Mouse (Mus musculus) heart, embryonic 14.5 days (tissue): ENCODE measurements around the gene Esd. TPM values are rescaled to one million over a fixed set of nuclear protein-coding genes. Genes with fewer than 3 reads are reported as not detected.

ENCODE experiments used
- ATAC-seq: fragments of 200-750 bp; cut with Nextera tagmentation; 2 replicates; pipeline ENCODE4 v1.8.0; 2017; ENCODE audit warnings: low read depth, moderate TSS enrichment; ENCODE audit not compliant: insufficient number of reproducible peaks, insufficient read depth, low FRiP score
- H3K27ac ChIP-seq, 2 experiments: fragments of 200-500 bp in 1 of 2; fragments of 300-500 bp in 1 of 2; sonication (generic) in 1 of 2; replicated peaks in 1 of 2; 2 replicates each; pipeline ENCODE4 v1.5.1; 2012 to 2014; ENCODE audit warnings: low read depth in 2 of 2, low read length in 2 of 2, control low read depth in 1 of 2, mild to moderate bottlenecking in 1 of 2, mixed read lengths in 1 of 2; ENCODE audit not compliant: control insufficient read depth in 1 of 2, insufficient read depth in 1 of 2
- H3K27me3 ChIP-seq: fragments of 300-500 bp; sonication (generic); 2 replicates; pipeline ENCODE4 v1.6.1; 2014; ENCODE audit warnings: mild to moderate bottlenecking, low read length, control low read depth; ENCODE audit not compliant: control insufficient read depth, insufficient read depth
- H3K36me3 ChIP-seq: fragments of 300-500 bp; sonication (generic); 2 replicates; pipeline ENCODE4 v1.6.1; 2014; ENCODE audit warnings: mild to moderate bottlenecking, control low read depth, low read length, mixed read lengths; ENCODE audit not compliant: control insufficient read depth, insufficient read depth
- H3K4me1 ChIP-seq, 2 experiments: fragments of 200-500 bp in 1 of 2; fragments of 300-500 bp in 1 of 2; sonication (generic) in 1 of 2; 2 replicates each; pipeline ENCODE4 v1.6.1; 2012 to 2014; ENCODE audit warnings: low read length in 2 of 2, control low read depth in 1 of 2, mixed read lengths in 1 of 2; ENCODE audit not compliant: control insufficient read depth in 2 of 2, insufficient read depth in 2 of 2
- H3K4me2 ChIP-seq: fragments of 300-500 bp; sonication (generic); 2 replicates; pipeline ENCODE4 v1.6.1; 2014; ENCODE audit warnings: mild to moderate bottlenecking, low read length
- H3K4me3 ChIP-seq, 2 experiments: fragments of 200-500 bp in 1 of 2; fragments of 300-500 bp in 1 of 2; sonication (generic) in 1 of 2; 2 replicates each; pipeline ENCODE4 v1.5.1; 2012 to 2014; ENCODE audit warnings: low read length in 2 of 2, mild to moderate bottlenecking in 2 of 2, control low read depth in 1 of 2, low read depth in 1 of 2, moderate library complexity in 1 of 2; ENCODE audit not compliant: control insufficient read depth in 1 of 2, insufficient read depth in 1 of 2
- H3K9ac ChIP-seq: fragments of 300-500 bp; sonication (generic); 2 replicates; pipeline ENCODE4 v1.6.1; 2014; ENCODE audit warnings: mild to moderate bottlenecking, low read length
- H3K9me3 ChIP-seq: fragments of 300-500 bp; sonication (generic); 2 replicates; pipeline ENCODE4 v1.6.1; 2016; ENCODE audit warnings: low read length, control low read depth; ENCODE audit not compliant: control insufficient read depth
- WGBS: fragments of 180-500 bp; shearing (Covaris S2); extraction: QIAGEN DNeasy Blood & Tissue Kit; methylation state at CpG from one replicate; pipeline ENCODE4 v1.1.7; 2014; 5-methylcytosine and 5-hydroxymethylcytosine counted together
- polyA plus RNA-seq: library from polyadenylated mRNA; unstranded; fragments of >200 nt; fragmentation: Nextera tagmentation; extraction: Ambion mirVana; gene quantifications from 2 replicates; pipeline ENCODE4 v1.2.1, GENCODE M21; 2014

The Esd gene
- polyA plus RNA-seq, 1 experiment from 2014 or later: 290 TPM

DNA sequence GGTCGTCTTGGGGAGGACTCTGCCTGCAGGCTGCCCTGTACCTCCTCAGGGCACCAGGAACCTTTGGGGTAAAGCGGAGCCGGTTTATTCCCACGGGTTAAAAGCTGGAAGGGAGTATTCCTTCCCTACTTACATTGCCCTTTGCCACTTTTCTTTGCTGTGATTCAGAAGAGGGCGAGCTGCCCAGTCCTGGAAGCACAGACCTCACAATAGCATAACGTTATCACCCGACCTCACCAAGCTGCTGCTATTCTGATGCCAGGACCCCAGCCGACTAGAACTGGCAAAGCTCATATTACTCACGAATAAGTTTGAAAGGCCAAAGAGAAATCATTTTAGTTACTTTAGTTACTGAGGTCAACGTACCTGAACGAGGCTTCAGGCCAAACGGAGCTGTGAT lies 62.8 kb downstream of the Esd start:
- no peak for ATAC-seq
- Histone ChIP-seq H3K4me3 (no peak overlapping the region), H3K4me1 (no peaks in the 10 kb centered on the region; a peak in 1 of 4 replicates), H3K27ac (no peak overlapping the region), H3K9me3 (no peaks in the 10 kb centered on the region), H3K9ac (no peak overlapping the region), H3K36me3 (peaks cover 55% of the 10 kb centered on the region), H3K4me2 (no peak overlapping the region), H3K27me3 (no peaks in the 10 kb centered on the region)
- WGBS: 66% methylated on average over 12 of the region's 12 CpGs

DNA sequence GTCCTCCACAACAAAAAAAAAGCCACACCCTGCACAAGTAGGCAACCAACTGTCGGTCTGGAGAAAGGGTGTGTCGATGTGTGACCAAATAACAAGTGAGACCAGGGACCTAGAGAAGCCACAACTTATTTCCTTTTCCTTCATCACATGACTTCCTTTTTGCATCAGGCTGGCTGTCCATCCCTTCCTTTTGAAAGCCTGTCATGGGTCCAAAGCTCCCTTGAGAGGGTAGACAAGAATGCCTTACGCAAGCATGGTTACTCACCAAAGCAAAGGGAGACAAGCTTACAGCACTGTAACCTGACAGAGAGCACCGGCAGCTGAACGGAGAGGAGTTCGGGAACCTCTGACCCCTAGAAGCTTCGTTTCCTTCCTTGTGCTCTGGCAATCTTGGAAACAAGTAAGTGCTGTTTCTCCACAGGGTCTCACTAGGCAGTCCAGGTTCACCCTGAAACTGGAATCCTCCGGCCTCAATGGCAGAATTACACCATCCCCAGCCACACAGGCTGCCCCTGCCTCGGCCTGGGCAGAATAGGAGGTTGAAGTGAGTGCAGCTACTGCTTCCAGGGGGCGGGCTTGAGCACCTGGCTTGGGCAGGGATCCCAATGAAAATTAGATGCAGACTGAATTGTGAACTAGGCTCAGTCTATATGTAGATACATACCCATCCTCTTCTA lies 65.4 kb downstream of the Esd start:
- H3K4me3 ChIP-seq: no peak overlapping the region
- H3K4me2 ChIP-seq: no peak overlapping the region
- H3K27me3 ChIP-seq: no peaks in the 10 kb centered on the region
- H3K9ac ChIP-seq: no peak overlapping the region
- H3K36me3 ChIP-seq: peaks cover 73% of the 10 kb centered on the region
- 83% methylated on average over 10 of the region's 10 CpGs for WGBS
- ATAC-seq: no peak
- peaks cover 13% of the 10 kb centered on the region for H3K9me3 ChIP-seq
- H3K27ac ChIP-seq: no peak overlapping the region
- no peaks in the 10 kb centered on the region for H3K4me1 ChIP-seq

DNA sequence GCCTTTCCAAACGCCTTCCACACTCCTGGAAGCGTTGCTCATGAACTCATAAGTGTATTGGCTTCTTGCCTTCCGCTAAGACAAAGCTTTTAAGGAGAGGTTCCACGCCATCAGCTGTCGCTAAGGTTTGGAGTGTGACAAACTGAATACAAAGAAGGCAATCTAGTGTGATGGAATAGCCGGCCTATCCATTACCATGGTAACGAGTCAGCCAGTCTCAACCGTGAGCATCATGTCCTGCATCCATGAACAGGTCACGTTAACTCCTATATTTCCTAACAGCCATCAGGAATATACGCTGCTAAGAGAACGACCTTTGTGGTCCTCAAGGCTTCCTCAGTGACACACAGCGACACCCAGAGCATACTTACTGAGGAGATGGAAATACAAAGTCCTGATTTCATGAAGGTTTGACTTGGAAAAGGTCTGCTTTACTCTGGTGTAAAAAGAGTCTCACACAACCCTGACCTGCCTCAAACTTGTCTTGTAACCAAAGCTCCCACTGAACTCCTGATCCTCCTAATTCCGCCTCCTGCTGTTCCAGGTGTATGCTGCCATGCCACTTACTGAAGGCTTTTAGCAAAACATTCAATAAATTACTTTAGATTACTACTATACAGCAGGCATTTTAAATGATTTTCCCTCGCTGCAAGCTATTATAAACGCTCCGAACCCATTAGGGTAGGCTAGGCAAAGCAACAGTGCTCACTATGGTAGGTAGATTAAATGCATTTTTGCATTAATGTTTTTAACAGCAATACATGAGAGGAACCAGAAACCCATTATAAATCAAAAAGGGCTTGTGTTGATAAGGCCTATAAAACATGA lies 66.2 kb downstream of the Esd start:
- Histone ChIP-seq H3K9ac (no peak overlapping the region), H3K4me2 (no peak overlapping the region), H3K4me1 (no peaks in the 10 kb centered on the region), H3K36me3 (peaks cover 73% of the 10 kb centered on the region), H3K9me3 (peaks cover 13% of the 10 kb centered on the region), H3K27ac (no peak overlapping the region), H3K27me3 (no peaks in the 10 kb centered on the region), H3K4me3 (no peak overlapping the region)
- 89% methylated on average over 16 of the region's 16 CpGs for WGBS
- ATAC-seq: no peak

Other genes with a start within 250 kb of the Esd start
- 1.2 and 1.5 TPM in 2 replicates for gene Htr2a, start 91.5 kb upstream of the Esd start, polyA plus RNA-seq
- 11.4 and 16.3 TPM in 2 replicates for gene Lrch1, start 215.6 kb downstream of the Esd start, polyA plus RNA-seq